Mouse (Mus musculus) small intestine, adult 2 months (tissue): ENCODE data around the gene Bahd1.

Experiments used
- CTCF ChIP-seq: fragments of 200-500 bp; IDR thresholded peaks from 2 replicates; pipeline ENCODE4 v1.5.1; 2012; ENCODE audit warnings: low read depth, mild to moderate bottlenecking, control low read depth, inconsistent platforms, low read length, moderate library complexity, mixed read lengths; ENCODE audit not compliant: insufficient replicate concordance, insufficient read length; ENCODE audit errors: extremely low read depth
- POLR2A ChIP-seq: fragments of 200-500 bp; IDR thresholded peaks from 2 replicates; pipeline ENCODE4 v1.6.1; 2012; ENCODE audit warnings: low read depth, mild to moderate bottlenecking, control low read depth, inconsistent platforms, low read length, moderate library complexity

DNA sequence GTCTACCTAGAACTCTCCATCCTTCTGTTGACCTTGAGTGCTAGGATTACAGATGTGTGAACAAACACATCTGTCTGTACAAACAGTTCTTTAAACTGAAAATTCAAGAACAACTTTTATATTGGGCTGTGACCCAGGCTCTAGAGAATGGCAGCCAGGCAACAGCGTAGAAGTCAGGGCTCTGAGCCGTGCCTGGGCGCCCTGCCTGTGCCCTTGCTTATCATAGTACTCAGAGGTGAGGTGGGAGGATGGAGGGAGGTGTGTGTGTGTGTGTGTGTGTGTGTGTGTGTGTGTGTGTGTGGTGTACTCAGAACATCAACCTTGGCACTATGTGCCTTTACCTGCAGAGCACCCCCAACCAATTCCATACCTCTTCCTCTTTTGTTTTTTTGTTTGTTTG, 7.6 kb downstream of the Bahd1 start:
- TF ChIP-seq CTCF (no peak), POLR2A (no peak)
